Mouse (Mus musculus): ENCODE data around the gene Aurkaip1. TPM values are rescaled to one million over a fixed set of nuclear protein-coding genes. Genes with fewer than 3 reads are reported as not detected.

Gene Aurkaip1
- polyA plus RNA-seq, 1 experiment from 2014 or later = 132 TPM

- no peaks in the 10 kb centered on the region for H3K4me1 ChIP-seq (ENCODE audit: control insufficient read depth, insufficient read depth, low read length)
- ATAC-seq (ENCODE audit: insufficient number of reproducible peaks, insufficient read depth, low FRiP score, low read depth) = peak; percentile 68
- no peak overlapping the region for H3K9ac ChIP-seq (replicated peaks; ENCODE audit: low read depth, low read length)
- H3K27me3 ChIP-seq (ENCODE audit: control insufficient read depth, insufficient read depth, low read length) = no peaks in the 10 kb centered on the region
- WGBS = 46% methylated on average over 3 of the region's 3 CpGs
- H3K4me3 ChIP-seq (ENCODE audit: low read depth, low read length) = no peak overlapping the region
- no peaks in the 10 kb centered on the region for H3K9me3 ChIP-seq (ENCODE audit: control insufficient read depth, low read depth, low read length)
- H3K27ac ChIP-seq (ENCODE audit: low read length) = peak overlapping the region; percentile 74; the same call in 1 of the 2 replicates
- no peak overlapping the region for H3K4me2 ChIP-seq (replicated peaks; ENCODE audit: low read depth, low read length)
- H3K36me3 ChIP-seq (ENCODE audit: control insufficient read depth, insufficient read depth, low read length) = no peaks in the 10 kb centered on the region
Measured at GRCm38 (mm10) chr4:155790650-155791161, 40.4 kb upstream of the Aurkaip1 start.

GRCm38 (mm10) chr4:155791240-155791933, 39.7 kb upstream of the Aurkaip1 start:
- 67% methylated on average over 24 of the region's 24 CpGs for WGBS
- H3K36me3 ChIP-seq (ENCODE audit: control insufficient read depth, insufficient read depth, low read length) = no peaks in the 10 kb centered on the region
- no peak overlapping the region for H3K4me3 ChIP-seq (ENCODE audit: low read depth, low read length)
- H3K27me3 ChIP-seq (ENCODE audit: control insufficient read depth, insufficient read depth, low read length) = no peaks in the 10 kb centered on the region
- no peak for ATAC-seq (ENCODE audit: insufficient number of reproducible peaks, insufficient read depth, low FRiP score, low read depth)
- no peak overlapping the region for H3K9ac ChIP-seq (replicated peaks; ENCODE audit: low read depth, low read length)
- H3K4me2 ChIP-seq (replicated peaks; ENCODE audit: low read depth, low read length) = no peak overlapping the region
- peak overlapping the region; percentile 74; the same call in 1 of the 2 replicates for H3K27ac ChIP-seq (ENCODE audit: low read length)
- no peaks in the 10 kb centered on the region for H3K9me3 ChIP-seq (ENCODE audit: control insufficient read depth, low read depth, low read length)
- no peaks in the 10 kb centered on the region for H3K4me1 ChIP-seq (ENCODE audit: control insufficient read depth, insufficient read depth, low read length)

GRCm38 (mm10) chr4:155793730-155794129, 37.3 kb upstream of the Aurkaip1 start:
- no peaks in the 10 kb centered on the region for H3K4me1 ChIP-seq (ENCODE audit: control insufficient read depth, insufficient read depth, low read length)
- H3K27me3 ChIP-seq (ENCODE audit: control insufficient read depth, insufficient read depth, low read length) = no peaks in the 10 kb centered on the region
- H3K36me3 ChIP-seq (ENCODE audit: control insufficient read depth, insufficient read depth, low read length) = no peaks in the 10 kb centered on the region
- no peak overlapping the region for H3K4me2 ChIP-seq (replicated peaks; ENCODE audit: low read depth, low read length)
- H3K27ac ChIP-seq (ENCODE audit: low read length) = no peak overlapping the region
- H3K9me3 ChIP-seq (ENCODE audit: control insufficient read depth, low read depth, low read length) = no peaks in the 10 kb centered on the region
- WGBS = 60% methylated on average over 2 of the region's 2 CpGs
- no peak overlapping the region for H3K4me3 ChIP-seq (ENCODE audit: low read depth, low read length)
- H3K9ac ChIP-seq (replicated peaks; ENCODE audit: low read depth, low read length) = no peak overlapping the region
- no peak for ATAC-seq (ENCODE audit: insufficient number of reproducible peaks, insufficient read depth, low FRiP score, low read depth)

GRCm38 (mm10) chr4:155802075-155802474, 29.0 kb upstream of the Aurkaip1 start:
- no peak for ATAC-seq (ENCODE audit: insufficient number of reproducible peaks, insufficient read depth, low FRiP score, low read depth)
- Histone ChIP-seq H3K9ac (replicated peaks; ENCODE audit: low read depth, low read length) (no peak overlapping the region), H3K4me1 (ENCODE audit: control insufficient read depth, insufficient read depth, low read length) (peaks cover 10% of the 10 kb centered on the region; the same call in 1 of the 2 replicates), H3K9me3 (ENCODE audit: control insufficient read depth, low read depth, low read length) (no peaks in the 10 kb centered on the region), H3K4me2 (replicated peaks; ENCODE audit: low read depth, low read length) (no peak overlapping the region), H3K4me3 (ENCODE audit: low read depth, low read length) (no peak overlapping the region), H3K27ac (ENCODE audit: low read length) (no peak overlapping the region), H3K36me3 (ENCODE audit: control insufficient read depth, insufficient read depth, low read length) (peaks cover 13% of the 10 kb centered on the region; the same call in 1 of the 2 replicates), H3K27me3 (ENCODE audit: control insufficient read depth, insufficient read depth, low read length) (no peaks in the 10 kb centered on the region)
- 94% methylated on average over 1 of the region's 1 CpGs for WGBS

- ATAC-seq (ENCODE audit: insufficient number of reproducible peaks, insufficient read depth, low FRiP score, low read depth) = peak; percentile 50
- peak within 1 kb of the TSS; percentile 81 for H3K4me2 ChIP-seq (replicated peaks; ENCODE audit: low read depth, low read length)
- WGBS = 6% methylated on average over 12 of the region's 12 CpGs
- H3K9ac ChIP-seq (replicated peaks; ENCODE audit: low read depth, low read length) = peak within 1 kb of the TSS; percentile 77
- H3K36me3 ChIP-seq (ENCODE audit: control insufficient read depth, insufficient read depth, low read length) = peaks cover 21% of the 10 kb centered on the region; the same call in 1 of the 2 replicates
- peak within 1 kb of the TSS; percentile 96 for H3K4me3 ChIP-seq (ENCODE audit: low read depth, low read length)
- peak within 1 kb of the TSS; percentile 71 for H3K27ac ChIP-seq (ENCODE audit: low read length)
- peaks cover 10% of the 10 kb centered on the region; the same call in 1 of the 2 replicates for H3K4me1 ChIP-seq (ENCODE audit: control insufficient read depth, insufficient read depth, low read length)
- H3K27me3 ChIP-seq (ENCODE audit: control insufficient read depth, insufficient read depth, low read length) = no peaks in the 10 kb centered on the region
- H3K9me3 ChIP-seq (ENCODE audit: control insufficient read depth, low read depth, low read length) = no peaks in the 10 kb centered on the region
Measured at GRCm38 (mm10) chr4:155802741-155803339, 28.2 kb upstream of the Aurkaip1 start, which contains the start of gene Mrpl20. Mrpl20 (plus strand) TSS chr4:155802878.

- WGBS = under 1% methylated on average over 56 of the region's 58 CpGs
Measured at GRCm38 (mm10) chr4:155803340-155804041, 27.6 kb upstream of the Aurkaip1 start.

GRCm38 (mm10) chr4:155807841-155808240, 23.2 kb upstream of the Aurkaip1 start:
- Histone ChIP-seq H3K9ac (replicated peaks; ENCODE audit: low read depth, low read length) (no peak overlapping the region), H3K4me3 (ENCODE audit: low read depth, low read length) (no peak overlapping the region), H3K27me3 (ENCODE audit: control insufficient read depth, insufficient read depth, low read length) (no peaks in the 10 kb centered on the region), H3K4me2 (replicated peaks; ENCODE audit: low read depth, low read length) (no peak overlapping the region), H3K27ac (ENCODE audit: low read length) (no peak overlapping the region), H3K9me3 (ENCODE audit: control insufficient read depth, low read depth, low read length) (no peaks in the 10 kb centered on the region), H3K36me3 (ENCODE audit: control insufficient read depth, insufficient read depth, low read length) (peaks cover 49% of the 10 kb centered on the region), H3K4me1 (ENCODE audit: control insufficient read depth, insufficient read depth, low read length) (peaks cover 10% of the 10 kb centered on the region; the same call in 1 of the 2 replicates)
- 90% methylated on average over 3 of the region's 3 CpGs for WGBS
- no peak for ATAC-seq (ENCODE audit: insufficient number of reproducible peaks, insufficient read depth, low FRiP score, low read depth)

More at GRCm38 (mm10) chr4:155803340-155804041, 27.6 kb upstream of the Aurkaip1 start:
- Histone ChIP-seq H3K4me2 (replicated peaks; ENCODE audit: low read depth, low read length) (peak overlapping the region; percentile 81), H3K27ac (ENCODE audit: low read length) (peak overlapping the region; percentile 71), H3K27me3 (ENCODE audit: control insufficient read depth, insufficient read depth, low read length) (no peaks in the 10 kb centered on the region), H3K4me3 (ENCODE audit: low read depth, low read length) (peak overlapping the region; percentile 96), H3K9me3 (ENCODE audit: control insufficient read depth, low read depth, low read length) (no peaks in the 10 kb centered on the region), H3K9ac (replicated peaks; ENCODE audit: low read depth, low read length) (peak overlapping the region; percentile 77), H3K36me3 (ENCODE audit: control insufficient read depth, insufficient read depth, low read length) (peaks cover 27% of the 10 kb centered on the region), H3K4me1 (ENCODE audit: control insufficient read depth, insufficient read depth, low read length) (peaks cover 10% of the 10 kb centered on the region; the same call in 1 of the 2 replicates)
- peak; percentile 97 for ATAC-seq (ENCODE audit: insufficient number of reproducible peaks, insufficient read depth, low FRiP score, low read depth)

Data from stomach, embryonic 14.5 days (tissue).